In genomic region chrX:141370276-141370675, GRCm38 (mm10) we compare ENCODE assay signal across 16 mouse cellular contexts.
A peak's percentile ranks its signal among the peaks of the same experiment; 100 is the strongest.
DNase-seq lines count a peak whose midpoint lies in the region; ATAC-seq and TF ChIP-seq lines count a peak whose summit lies in the region.
"Had no signal": no experiment of that assay in that cellular context is flagged by ENCODE, and none has a peak within 500 bp of the region (broad histone marks: within the 10 kb centered on the region; RNA-seq: fewer than 3 reads in every experiment).

No protein-coding gene starts in this region.

- H3K4me3 ChIP-seq in layer of hippocampus, adult 2 months = no peak overlapping the region
- H3K4me3 ChIP-seq: embryonic facial prominence, embryonic 10.5 days; erythroblast, embryonic 14.5 days; gastrocnemius, adult 2 months; megakaryocyte, embryonic 14.5 days had no signal

- no peak for ATAC-seq in megakaryocyte progenitor cell, adult 5-6 weeks (replicated peaks; ENCODE audit: poor library complexity)
- ATAC-seq: CD4-positive, CD25-positive, alpha-beta regulatory T cell, adult 4 months had no signal

- no peak; the same call in 1 of the 2 replicates for TF ChIP-seq CTCF in layer of hippocampus, adult 2 months (conservative IDR thresholded peaks at IDR 0.05)

- peak; percentile 3 for DNase-seq in gastrocnemius, adult 18-20 months (ENCODE audit: low spot score)
- no peak for DNase-seq in gastrocnemius, postnatal 10 days
- DNase-seq in lung, postnatal 25 days (ENCODE audit: low spot score) = peak; percentile 3
- no peak for DNase-seq in lung, postnatal 10 days
- peak; percentile 15 to 28 for DNase-seq in layer of hippocampus, adult 2 months (ENCODE audit: low spot score in 2 of 2)
- DNase-seq in kidney, adult 11 months = no peak
- DNase-seq: cerebellum, postnatal 36 days; gastrocnemius, adult 2 months; lung, embryonic 14.5 days; right cerebral cortex, postnatal 4 days; thymus, adult 18-20 months had no signal

- no peak overlapping the region for H3K27ac ChIP-seq in layer of hippocampus, adult 2 months
- H3K27ac ChIP-seq: embryonic facial prominence, embryonic 10.5 days; gastrocnemius, adult 2 months had no signal

Comparison
In these comparisons a context has a peak if more than half of its experiments do, and no peak if none do; other contexts are left out.
1. DNase-seq: peak in gastrocnemius, adult 18-20 months (single experiment), lung, postnatal 25 days (single experiment) and layer of hippocampus, adult 2 months (2 of 2); none in gastrocnemius, postnatal 10 days (single experiment), lung, postnatal 10 days (single experiment) and kidney, adult 11 months (single experiment).